Mouse (Mus musculus) stomach, postnatal 0 days (tissue): ENCODE data around the gene Doc2g.

ENCODE experiments used
- CTCF ChIP-seq: IDR thresholded peaks from 2 replicates; pipeline ENCODE4 v1.5.1; 2016; ENCODE audit warnings: antibody characterized with exemption, low read depth, mild to moderate bottlenecking, moderate library complexity
- EP300 ChIP-seq: optimal IDR thresholded peaks from 2 replicates; pipeline ENCODE3; 2016; ENCODE audit warnings: antibody characterized with exemption

GRCm38 (mm10) chr19:3994932-3995331, 8.2 kb upstream of the Doc2g start:
- TF ChIP-seq CTCF (no peak), EP300 (no peak)
